Mouse (Mus musculus) neural tube, embryonic 13.5 days (tissue): ENCODE results near the gene Chd6. TPM values are rescaled to one million over a fixed set of nuclear protein-coding genes. Genes with fewer than 3 reads are reported as not detected.

Experiments used
- ATAC-seq: fragments of 200-750 bp; cut with Nextera tagmentation; 2 replicates; pipeline ENCODE4 v1.8.0; 2017; ENCODE audit warnings: low read depth, mild to moderate bottlenecking, moderate TSS enrichment, moderate library complexity
- H3K27ac ChIP-seq: fragments of 300-500 bp; sonication (generic); replicated peaks from 2 replicates; pipeline ENCODE4 v1.5.1; 2015; ENCODE audit warnings: moderate library complexity, mild to moderate bottlenecking, inconsistent platforms
- H3K27me3 ChIP-seq: fragments of 300-500 bp; sonication (generic); 2 replicates; pipeline ENCODE4 v1.6.1; 2015; ENCODE audit warnings: mild to moderate bottlenecking, inconsistent platforms
- H3K36me3 ChIP-seq: fragments of 300-500 bp; sonication (generic); 2 replicates; pipeline ENCODE4 v1.6.1; 2015; ENCODE audit warnings: mild to moderate bottlenecking, inconsistent platforms
- H3K4me1 ChIP-seq: fragments of 300-500 bp; sonication (generic); replicated peaks from 2 replicates; pipeline ENCODE4 v1.6.1; 2015; ENCODE audit warnings: inconsistent platforms
- H3K4me2 ChIP-seq: fragments of 300-500 bp; sonication (generic); 2 replicates; pipeline ENCODE4 v1.6.1; 2015; ENCODE audit warnings: inconsistent platforms, mild to moderate bottlenecking, moderate library complexity
- H3K4me3 ChIP-seq: fragments of 300-500 bp; sonication (generic); 2 replicates; pipeline ENCODE4 v1.5.1; 2015; ENCODE audit warnings: mild to moderate bottlenecking, inconsistent platforms
- H3K9ac ChIP-seq: fragments of 300-500 bp; sonication (generic); 2 replicates; pipeline ENCODE4 v1.6.1; 2015; ENCODE audit warnings: moderate library complexity, mild to moderate bottlenecking, inconsistent platforms
- H3K9me3 ChIP-seq: fragments of 300-500 bp; sonication (generic); 2 replicates; pipeline ENCODE4 v1.6.1; 2016; ENCODE audit warnings: inconsistent platforms
- WGBS: fragments of 180-500 bp; shearing (Covaris S2); methylation state at CpG from one replicate; pipeline ENCODE4 v1.1.7; 2015; 5-methylcytosine and 5-hydroxymethylcytosine counted together
- polyA plus RNA-seq: library from polyadenylated mRNA; unstranded; fragments of >200 nt; fragmentation: Nextera tagmentation; extraction: Ambion mirVana; gene quantifications from 2 replicates; pipeline ENCODE4 v1.2.1, GENCODE M21; 2015

Chd6 gene
- polyA plus RNA-seq, 1 experiment from 2014 or later: 37.6 TPM

- H3K4me3 ChIP-seq: no peak overlapping the region
- no peak overlapping the region for H3K4me2 ChIP-seq
- H3K27me3 ChIP-seq: no peaks in the 10 kb centered on the region
- H3K4me1 ChIP-seq: 0 out of 2 replicates have a peak, but pooled peaks cover 4% of the 10 kb centered on the region
- H3K36me3 ChIP-seq: peaks cover 14% of the 10 kb centered on the region
- no peaks in the 10 kb centered on the region for H3K9me3 ChIP-seq
- no peak overlapping the region for H3K9ac ChIP-seq
- no peak overlapping the region for H3K27ac ChIP-seq
- whole genome bisulfite sequencing: 73% methylated on average over 17 of the region's 17 CpGs
- no peak for ATAC-seq
Observed at GRCm38 (mm10) chr2:160940930-160941709, 167.8 kb downstream of the Chd6 start.

DNA sequence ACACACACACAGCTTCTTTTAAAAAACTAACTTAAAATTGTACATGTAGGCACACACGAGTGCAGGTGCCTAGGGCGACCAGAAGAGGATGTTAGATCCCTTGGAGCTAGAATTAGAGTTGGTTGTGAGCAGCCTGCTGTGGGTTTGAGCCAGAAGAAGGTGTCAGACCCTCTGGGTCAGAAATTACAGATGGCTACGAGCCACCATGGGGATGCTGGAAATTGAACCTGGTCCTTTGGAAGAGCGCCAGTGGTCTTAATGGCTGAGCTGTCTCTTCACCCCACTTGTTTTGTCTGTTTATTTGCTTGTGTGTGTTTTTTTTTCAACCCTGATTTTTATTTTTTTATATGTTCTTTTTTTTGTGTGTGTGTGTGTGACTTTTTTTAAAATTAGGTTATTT, 174.4 kb downstream of the Chd6 start:
- WGBS: 73% methylated on average over 4 of the region's 4 CpGs
- no peak overlapping the region for H3K9ac ChIP-seq

DNA sequence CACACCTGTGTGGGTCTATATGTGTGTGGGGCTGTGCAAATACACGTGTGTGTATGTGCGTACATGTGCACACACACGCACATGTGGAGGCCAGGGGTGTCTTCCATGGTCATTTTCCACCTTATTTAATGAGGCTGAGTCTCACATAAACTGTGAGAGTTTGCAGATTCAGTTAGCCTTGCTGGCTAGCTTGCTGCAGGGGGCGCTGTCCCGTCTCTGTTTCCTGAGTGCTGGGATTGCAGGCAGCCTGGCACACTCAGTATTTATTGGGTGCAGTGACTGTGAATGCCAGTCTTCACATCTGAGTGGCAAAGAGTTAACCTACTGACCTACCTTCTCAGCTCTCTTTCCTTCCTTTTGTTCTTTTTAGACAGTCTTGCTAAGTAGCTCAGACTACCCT, 175.0 kb downstream of the Chd6 start:
- H3K27ac ChIP-seq: no peak overlapping the region
- no peak for ATAC-seq
- no peaks in the 10 kb centered on the region for H3K4me1 ChIP-seq
- no peak overlapping the region for H3K4me3 ChIP-seq
- H3K36me3 ChIP-seq: no peaks in the 10 kb centered on the region
- H3K27me3 ChIP-seq: no peaks in the 10 kb centered on the region
- no peak overlapping the region for H3K9ac ChIP-seq
- H3K4me2 ChIP-seq: no peak overlapping the region
- WGBS: 63% methylated on average over 5 of the region's 5 CpGs
- no peaks in the 10 kb centered on the region for H3K9me3 ChIP-seq

More for the DNA sequence above, 174.4 kb downstream of the Chd6 start:
- no peak for ATAC-seq
- H3K27me3 ChIP-seq: no peaks in the 10 kb centered on the region
- no peaks in the 10 kb centered on the region for H3K36me3 ChIP-seq
- no peak overlapping the region for H3K27ac ChIP-seq
- no peaks in the 10 kb centered on the region for H3K4me1 ChIP-seq
- no peak overlapping the region for H3K4me2 ChIP-seq
- H3K9me3 ChIP-seq: no peaks in the 10 kb centered on the region
- no peak overlapping the region for H3K4me3 ChIP-seq

DNA sequence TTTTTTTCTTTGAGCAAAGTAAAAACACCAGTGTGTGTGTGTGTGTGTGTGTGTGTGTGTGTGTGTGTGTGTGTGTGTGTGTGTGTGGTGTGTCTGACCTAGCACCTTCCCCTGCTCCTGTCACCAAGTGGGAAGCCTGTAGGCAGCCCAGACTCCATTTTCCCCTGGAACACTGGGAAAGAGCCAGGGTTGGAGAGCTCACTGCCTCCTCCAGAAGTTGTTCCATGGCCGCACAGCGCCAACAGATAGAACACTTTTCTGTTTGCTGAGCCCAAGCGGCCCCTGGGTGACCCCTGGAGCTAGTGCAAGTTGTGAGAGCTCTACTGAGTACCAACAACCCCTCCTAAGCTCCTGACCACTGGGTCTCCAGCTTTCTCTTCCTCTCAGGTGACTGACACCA, 175.9 kb downstream of the Chd6 start:
- no peaks in the 10 kb centered on the region for H3K27me3 ChIP-seq
- H3K36me3 ChIP-seq: no peaks in the 10 kb centered on the region
- no peak overlapping the region for H3K27ac ChIP-seq
- H3K9ac ChIP-seq: no peak overlapping the region
- H3K4me2 ChIP-seq: no peak overlapping the region
- no peaks in the 10 kb centered on the region for H3K9me3 ChIP-seq
- 77% methylated on average over 3 of the region's 3 CpGs for WGBS
- ATAC-seq: no peak
- no peaks in the 10 kb centered on the region for H3K4me1 ChIP-seq
- no peak overlapping the region for H3K4me3 ChIP-seq

- Histone ChIP-seq H3K9ac (no peak overlapping the region), H3K4me1 (no peaks in the 10 kb centered on the region), H3K4me2 (no peak overlapping the region), H3K27me3 (no peaks in the 10 kb centered on the region), H3K36me3 (no peaks in the 10 kb centered on the region), H3K9me3 (no peaks in the 10 kb centered on the region), H3K4me3 (no peak overlapping the region), H3K27ac (no peak overlapping the region)
- 72% methylated on average over 8 of the region's 8 CpGs for WGBS
- no peak for ATAC-seq
Observed at GRCm38 (mm10) chr2:160932325-160932724, 176.6 kb downstream of the Chd6 start.

GRCm38 (mm10) chr2:160931378-160931777, 177.5 kb downstream of the Chd6 start:
- 95% methylated on average over 5 of the region's 5 CpGs for WGBS
- Histone ChIP-seq H3K4me3 (no peak overlapping the region), H3K27ac (no peak overlapping the region), H3K27me3 (no peaks in the 10 kb centered on the region), H3K36me3 (no peaks in the 10 kb centered on the region), H3K4me1 (no peaks in the 10 kb centered on the region), H3K9me3 (no peaks in the 10 kb centered on the region), H3K4me2 (no peak overlapping the region), H3K9ac (no peak overlapping the region)
- no peak for ATAC-seq

DNA sequence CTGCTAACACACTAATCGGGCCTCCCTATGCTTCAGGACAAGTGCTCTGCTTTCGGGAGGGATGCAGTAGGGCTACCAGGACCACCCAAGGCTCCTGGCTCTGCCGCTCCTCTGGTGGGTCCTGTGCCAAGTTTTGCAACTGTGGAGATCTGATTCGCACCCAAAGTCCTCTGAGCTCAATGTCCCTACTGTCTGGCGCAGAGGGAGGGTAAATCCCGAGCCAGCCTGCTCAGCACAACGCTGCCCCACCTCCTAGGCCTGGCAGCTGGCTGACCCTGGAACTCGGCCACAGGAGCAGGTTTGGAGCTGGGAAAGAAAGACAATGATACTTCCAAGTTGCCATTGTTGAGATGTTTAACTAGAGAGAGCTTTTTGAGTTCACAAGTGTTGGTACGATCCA, 183.7 kb downstream of the Chd6 start:
- H3K27ac ChIP-seq: no peak overlapping the region
- no peak overlapping the region for H3K4me3 ChIP-seq
- H3K27me3 ChIP-seq: no peaks in the 10 kb centered on the region
- no peaks in the 10 kb centered on the region for H3K4me1 ChIP-seq
- no peaks in the 10 kb centered on the region for H3K36me3 ChIP-seq
- ATAC-seq: no peak
- H3K9ac ChIP-seq: no peak overlapping the region
- no peak overlapping the region for H3K4me2 ChIP-seq
- WGBS: 76% methylated on average over 9 of the region's 9 CpGs
- H3K9me3 ChIP-seq: no peaks in the 10 kb centered on the region

- no peaks in the 10 kb centered on the region for H3K4me1 ChIP-seq
- no peaks in the 10 kb centered on the region for H3K36me3 ChIP-seq
- H3K4me2 ChIP-seq: no peak overlapping the region
- H3K27me3 ChIP-seq: no peaks in the 10 kb centered on the region
- H3K9me3 ChIP-seq: no peaks in the 10 kb centered on the region
- ATAC-seq: no peak
- no peak overlapping the region for H3K9ac ChIP-seq
- H3K27ac ChIP-seq: no peak overlapping the region
- H3K4me3 ChIP-seq: no peak overlapping the region
- WGBS: 62% methylated on average over 7 of the region's 7 CpGs
Observed at GRCm38 (mm10) chr2:160921285-160921684, 187.6 kb downstream of the Chd6 start.

GRCm38 (mm10) chr2:160918930-160919215, 190.0 kb downstream of the Chd6 start:
- H3K4me3 ChIP-seq: no peak overlapping the region
- no peak for ATAC-seq
- H3K9ac ChIP-seq: no peak overlapping the region
- WGBS: 83% methylated on average over 2 of the region's 2 CpGs
- no peak overlapping the region for H3K4me2 ChIP-seq
- H3K27me3 ChIP-seq: peaks cover 11% of the 10 kb centered on the region
- H3K4me1 ChIP-seq: no peaks in the 10 kb centered on the region
- H3K36me3 ChIP-seq: no peaks in the 10 kb centered on the region
- no peak overlapping the region for H3K27ac ChIP-seq
- no peaks in the 10 kb centered on the region for H3K9me3 ChIP-seq

- Histone ChIP-seq H3K27me3 (peaks cover 16% of the 10 kb centered on the region), H3K36me3 (no peaks in the 10 kb centered on the region), H3K4me3 (no peak overlapping the region), H3K9ac (no peak overlapping the region), H3K9me3 (no peaks in the 10 kb centered on the region), H3K4me1 (no peaks in the 10 kb centered on the region), H3K27ac (no peak overlapping the region), H3K4me2 (no peak overlapping the region)
- WGBS: 50% methylated on average over 8 of the region's 8 CpGs
- ATAC-seq: peak; percentile 42; the same call in 1 of the 2 replicates
Observed at GRCm38 (mm10) chr2:160918154-160918929, 190.5 kb downstream of the Chd6 start.

DNA sequence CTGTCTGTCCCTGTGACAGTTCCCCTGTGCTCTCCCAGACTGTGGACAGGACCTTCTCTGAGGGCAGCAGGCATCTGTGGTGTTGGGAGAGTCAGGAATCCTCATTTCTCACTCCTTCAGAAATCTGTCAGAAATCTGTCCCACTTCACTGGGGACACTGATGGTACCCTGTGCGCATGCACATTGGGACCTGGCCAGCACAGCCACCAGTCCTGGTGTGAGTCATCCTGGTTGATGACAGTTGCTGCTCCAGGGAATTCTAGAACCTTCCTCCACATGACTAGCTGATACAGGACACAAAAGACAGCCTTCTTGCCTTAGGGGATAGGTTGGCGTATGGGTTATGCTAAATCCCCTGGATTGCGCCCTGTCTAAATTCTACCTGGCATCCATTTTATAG, 191.6 kb downstream of the Chd6 start:
- no peaks in the 10 kb centered on the region for H3K9me3 ChIP-seq
- no peak overlapping the region for H3K27ac ChIP-seq
- H3K4me1 ChIP-seq: peaks cover 3% of the 10 kb centered on the region
- no peak overlapping the region for H3K4me3 ChIP-seq
- no peak overlapping the region for H3K4me2 ChIP-seq
- H3K9ac ChIP-seq: no peak overlapping the region
- 91% methylated on average over 3 of the region's 3 CpGs for WGBS
- ATAC-seq: no peak
- H3K36me3 ChIP-seq: no peaks in the 10 kb centered on the region
- peaks cover 27% of the 10 kb centered on the region for H3K27me3 ChIP-seq

DNA sequence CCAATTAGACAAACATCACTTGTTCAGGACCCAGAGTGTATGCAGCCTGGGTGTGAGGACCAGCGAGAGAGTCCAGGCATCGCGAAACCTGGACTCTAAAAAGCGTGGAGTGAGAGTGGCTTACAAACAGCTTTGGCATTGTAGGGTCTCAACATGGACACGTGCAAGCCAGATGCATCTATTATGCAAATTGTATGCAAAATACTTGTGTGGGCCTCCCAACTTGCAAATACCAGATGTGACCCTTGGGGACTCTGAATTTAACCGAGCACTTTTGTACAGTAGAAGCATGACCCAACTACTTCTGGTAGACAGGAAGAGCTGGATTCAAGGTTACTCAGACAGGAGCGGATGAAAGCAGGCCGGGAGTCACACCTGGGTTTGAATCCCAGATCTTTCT, 192.2 kb downstream of the Chd6 start:
- no peaks in the 10 kb centered on the region for H3K9me3 ChIP-seq
- no peaks in the 10 kb centered on the region for H3K36me3 ChIP-seq
- no peak overlapping the region for H3K27ac ChIP-seq
- H3K4me1 ChIP-seq: peaks cover 9% of the 10 kb centered on the region
- 59% methylated on average over 8 of the region's 8 CpGs for WGBS
- H3K9ac ChIP-seq: no peak overlapping the region
- H3K4me3 ChIP-seq: no peak overlapping the region
- no peak overlapping the region for H3K4me2 ChIP-seq
- H3K27me3 ChIP-seq: peaks cover 33% of the 10 kb centered on the region
- ATAC-seq: no peak
